Mouse (Mus musculus) testis, postnatal 10 days (tissue): ENCODE data around the gene Cux2.
A peak's percentile ranks its signal among the peaks of the same experiment; 100 is the strongest.

ENCODE experiments used
- DNase-seq: peaks from one replicate; pipeline ENCODE4 v3.0.0; 2021; ENCODE audit warnings: low spot score

Cux2 gene

DNA sequence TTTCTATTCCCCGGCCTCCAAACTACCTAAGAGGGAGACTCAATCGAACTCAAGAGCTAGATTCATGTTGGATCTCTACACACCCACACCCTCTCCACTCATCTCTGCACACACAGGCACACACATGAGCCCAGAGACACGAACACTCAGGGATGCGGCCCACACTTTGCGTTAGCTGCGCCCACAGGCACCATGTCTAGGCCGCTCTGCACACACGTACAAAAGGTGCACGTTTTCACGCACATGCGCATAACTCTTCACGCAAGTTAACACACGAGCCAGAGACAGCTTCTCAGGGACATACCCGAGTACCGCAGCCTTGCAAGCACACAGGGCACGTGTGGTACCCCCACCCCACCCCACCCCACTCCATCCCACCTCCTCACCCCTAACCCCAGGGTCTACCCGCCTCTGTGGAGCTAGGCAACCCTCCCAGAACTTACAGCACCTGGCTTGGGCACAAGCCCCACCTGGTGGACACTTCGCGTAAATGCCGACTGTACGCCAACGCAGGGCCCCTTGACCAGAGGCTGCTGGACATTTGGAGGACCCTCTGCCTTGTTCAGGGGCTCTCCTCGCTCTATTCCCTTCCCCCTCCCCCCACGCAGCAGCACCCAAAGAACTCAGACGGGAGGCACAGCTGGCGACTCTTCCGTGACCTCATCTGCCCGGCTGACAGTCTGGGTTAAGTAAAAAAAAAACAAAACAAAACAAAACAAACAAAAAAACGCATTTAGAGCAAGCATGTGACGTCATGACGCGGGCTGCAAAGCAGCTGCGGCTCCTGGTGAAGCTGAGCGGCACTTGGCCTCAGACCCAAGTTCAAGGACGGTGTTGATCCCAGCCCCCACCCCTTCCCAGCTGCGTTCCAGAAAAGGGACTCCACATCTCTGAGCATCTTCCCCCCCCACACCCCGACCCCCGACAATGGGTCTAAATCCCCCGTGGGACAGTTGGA lies 9.4 kb upstream of the Cux2 start:
- DNase-seq, result peak; percentile 82

DNA sequence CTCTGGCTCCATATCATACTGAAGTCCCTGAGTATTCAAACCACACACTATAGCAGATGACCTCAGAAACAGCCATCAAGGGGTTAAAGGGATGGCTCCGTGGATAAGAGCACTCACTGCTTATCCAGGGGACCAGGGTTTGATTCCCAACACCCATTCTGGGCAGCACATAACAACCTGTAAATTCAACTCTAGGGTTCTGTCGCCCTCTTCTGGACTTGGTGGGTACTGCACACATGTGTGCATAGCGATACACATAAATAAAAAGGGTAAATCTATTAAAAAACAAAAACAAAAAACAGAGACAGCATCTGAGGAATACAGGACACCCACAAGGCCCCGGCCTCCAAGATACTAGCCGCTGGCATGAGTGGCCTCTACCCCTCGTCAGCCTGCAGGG lies 7.7 kb upstream of the Cux2 start:
- DNase-seq, result peak; percentile 64

- DNase-seq, result no peak
Observed at GRCm38 (mm10) chr5:122056557-122056956, 6.7 kb upstream of the Cux2 start.

DNA sequence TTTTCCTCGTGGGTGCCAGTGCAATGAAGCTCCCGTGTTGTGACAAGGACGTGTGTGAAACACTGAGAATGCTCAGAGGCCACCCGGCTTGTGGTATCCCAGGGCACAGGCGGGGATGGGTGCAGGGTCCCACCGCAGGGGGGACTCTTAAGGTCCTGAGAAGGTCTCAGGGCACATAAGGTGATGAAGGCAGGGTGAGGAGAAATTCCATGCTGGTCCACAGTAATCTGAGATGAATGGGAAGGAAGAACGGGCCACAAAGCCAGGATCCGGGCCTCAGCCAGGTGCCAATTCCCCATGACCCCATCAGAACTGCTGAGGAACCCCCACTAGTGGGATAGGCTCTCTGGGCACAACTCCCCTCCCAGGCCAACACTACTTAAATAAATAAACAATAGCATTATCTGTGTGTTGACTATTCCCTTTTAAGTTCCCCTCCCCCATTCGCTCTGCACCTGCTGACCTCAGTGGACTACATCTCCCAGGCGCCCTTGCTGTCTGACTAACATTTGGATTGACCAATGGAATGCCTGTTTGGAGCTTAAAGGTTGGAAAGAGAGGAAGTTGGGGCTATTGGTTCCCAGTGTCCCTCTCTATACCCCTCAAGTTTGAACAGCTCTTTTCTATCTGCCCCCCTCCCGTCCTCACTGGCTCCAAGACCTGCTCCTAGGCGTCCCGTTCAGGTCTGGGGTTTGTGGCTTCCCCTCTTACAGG lies 4.4 kb upstream of the Cux2 start:
- DNase-seq, result peak; percentile 67

- no peak for DNase-seq
Observed at GRCm38 (mm10) chr5:122053587-122053986, 3.7 kb upstream of the Cux2 start.

DNA sequence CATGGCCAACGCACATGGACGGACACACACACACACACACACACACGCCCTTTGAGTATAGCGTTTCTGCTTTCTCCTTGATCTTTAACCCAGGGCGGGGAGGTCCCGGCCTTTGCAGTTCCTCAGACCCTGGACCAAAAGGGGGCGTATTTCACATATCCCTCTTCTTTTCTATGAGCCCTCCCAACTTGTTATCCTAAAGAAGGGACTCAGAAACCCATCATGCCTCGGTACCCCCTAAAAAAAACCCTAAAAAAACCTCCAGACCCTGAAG lies 867 bp upstream of the Cux2 start:
- no peak for DNase-seq

- peak; percentile 83 for DNase-seq
Observed at GRCm38 (mm10) chr5:122049664-122050016, 262 bp downstream of the Cux2 start.

DNA sequence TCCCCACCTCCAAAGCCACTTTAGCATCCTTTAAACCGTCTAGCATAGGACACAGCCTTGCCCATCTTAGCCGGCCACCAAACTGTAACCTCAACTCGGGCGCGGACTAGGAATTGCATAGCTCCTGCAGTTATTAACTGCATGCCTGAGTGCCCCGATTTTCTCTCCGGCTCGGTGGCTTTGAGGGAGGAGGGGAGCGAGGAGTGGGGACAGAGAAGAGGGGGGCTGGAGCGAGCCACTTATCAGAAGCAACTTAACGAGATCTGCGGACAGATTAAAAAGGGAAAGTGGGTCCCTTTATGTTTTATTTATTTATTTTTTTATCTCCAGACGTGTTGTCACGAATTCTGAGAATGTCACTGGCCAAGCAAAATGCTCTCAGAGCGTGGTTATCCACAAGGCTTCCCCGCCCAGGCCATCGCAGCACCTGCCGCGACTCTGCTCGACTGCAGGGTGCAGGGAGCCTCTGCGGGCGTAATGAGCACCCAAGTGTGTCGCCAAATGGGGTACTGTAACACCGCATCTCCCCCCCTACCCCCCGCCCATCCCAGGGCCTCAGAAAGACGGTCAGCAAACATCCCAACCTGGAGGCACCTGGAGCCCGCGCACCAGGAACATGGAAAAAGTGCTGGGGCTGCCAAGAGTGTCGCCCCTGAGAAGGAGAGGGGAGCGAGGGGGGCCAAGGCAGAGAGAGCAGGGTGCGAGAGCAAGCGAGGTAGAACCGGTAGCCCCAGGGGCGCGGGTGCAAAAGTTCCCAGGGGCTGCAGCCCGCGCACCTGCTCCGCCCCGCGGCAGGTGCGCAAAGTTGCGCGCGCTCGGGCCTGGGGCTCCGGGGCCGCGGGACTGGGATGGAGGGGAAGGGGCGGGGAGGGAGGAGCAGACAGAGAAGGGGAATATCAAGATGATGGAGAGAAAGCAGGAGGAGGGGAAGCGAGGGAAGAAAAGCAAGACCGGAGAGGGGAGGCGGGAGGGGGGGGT lies 927 bp downstream of the Cux2 start:
- no peak for DNase-seq

DNA sequence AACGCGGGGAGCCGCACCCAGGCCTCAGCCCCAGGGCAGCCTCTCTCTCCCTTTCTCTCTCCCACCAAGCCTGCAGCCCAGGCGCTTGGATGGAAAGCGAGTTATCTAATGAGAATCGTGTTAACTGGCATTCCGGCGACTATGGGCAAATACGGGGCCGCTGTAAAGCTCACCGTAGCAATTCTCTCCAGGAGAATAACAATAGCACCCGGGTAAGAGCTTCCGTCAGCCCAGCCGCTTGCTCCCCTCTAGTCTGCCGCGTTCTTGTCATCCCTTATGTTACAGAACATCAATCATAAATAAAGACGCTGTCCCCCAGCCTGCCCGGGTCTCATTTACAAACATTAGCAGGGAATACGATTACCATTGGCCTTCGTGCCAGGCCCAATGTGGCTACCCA lies 1.6 kb downstream of the Cux2 start:
- DNase-seq, result no peak

DNA sequence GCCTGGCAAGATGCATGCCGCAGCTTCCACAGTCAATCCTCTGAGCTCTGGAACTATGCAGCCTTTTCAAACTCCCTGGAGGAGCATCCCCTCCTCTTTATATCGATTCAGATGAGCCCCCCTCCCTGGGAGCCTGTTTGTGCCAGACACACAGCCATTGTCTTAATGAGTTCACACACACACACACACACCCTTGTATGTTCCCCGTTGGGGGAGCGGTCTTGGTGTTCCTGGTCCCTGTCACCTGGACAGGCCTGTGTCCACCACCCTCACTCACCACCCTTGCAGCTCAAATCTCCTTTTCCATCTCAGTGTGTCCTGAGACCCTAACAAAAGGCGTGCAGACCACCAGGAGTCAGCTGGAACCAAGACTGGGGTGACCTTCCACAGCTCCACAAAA lies 2.1 kb downstream of the Cux2 start:
- no peak for DNase-seq

GRCm38 (mm10) chr5:122043567-122043966 lies 6.3 kb downstream of the Cux2 start:
- no peak for DNase-seq

DNA sequence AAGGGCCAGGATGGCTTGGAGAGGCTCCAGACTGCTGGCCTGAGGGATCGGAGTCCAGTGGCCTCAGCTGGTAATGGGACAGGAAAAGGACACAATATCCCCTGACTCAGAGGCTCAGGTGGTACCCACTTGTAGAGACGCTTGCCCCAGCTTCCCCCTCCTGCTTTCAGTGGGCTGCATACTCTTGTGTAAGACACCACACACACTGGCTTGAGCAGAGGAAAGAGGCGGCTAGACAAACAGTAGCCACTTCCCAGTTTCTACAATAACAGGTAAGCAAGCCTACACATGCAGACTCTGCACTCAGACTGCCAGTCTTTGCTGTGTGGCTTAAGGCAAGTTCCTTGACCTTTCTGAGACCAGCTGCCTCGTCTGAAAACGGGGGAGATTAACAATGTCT lies 14.6 kb downstream of the Cux2 start:
- DNase-seq, result no peak

DNA sequence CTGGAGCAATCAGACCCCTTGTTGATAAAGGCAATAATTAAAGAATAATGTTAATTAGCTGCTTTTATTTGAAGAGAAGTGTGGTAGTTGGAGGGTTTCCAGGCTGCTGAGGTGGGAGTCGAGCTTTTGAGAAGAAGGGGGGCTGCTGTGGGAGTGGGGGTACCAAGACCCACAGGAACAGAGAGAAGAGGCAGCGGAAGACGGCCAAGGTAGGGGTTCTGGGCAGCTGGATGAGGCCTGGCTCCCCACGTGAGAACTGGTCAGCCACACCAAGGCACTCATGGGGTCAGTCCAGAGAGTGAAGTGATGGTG lies 16.8 kb downstream of the Cux2 start:
- no peak for DNase-seq

- no peak for DNase-seq
Observed at GRCm38 (mm10) chr5:122032471-122033166, 17.3 kb downstream of the Cux2 start.

GRCm38 (mm10) chr5:122031146-122031545 lies 18.8 kb downstream of the Cux2 start:
- DNase-seq, result no peak

- DNase-seq, result no peak
Observed at GRCm38 (mm10) chr5:122030640-122031039, 19.3 kb downstream of the Cux2 start.

DNA sequence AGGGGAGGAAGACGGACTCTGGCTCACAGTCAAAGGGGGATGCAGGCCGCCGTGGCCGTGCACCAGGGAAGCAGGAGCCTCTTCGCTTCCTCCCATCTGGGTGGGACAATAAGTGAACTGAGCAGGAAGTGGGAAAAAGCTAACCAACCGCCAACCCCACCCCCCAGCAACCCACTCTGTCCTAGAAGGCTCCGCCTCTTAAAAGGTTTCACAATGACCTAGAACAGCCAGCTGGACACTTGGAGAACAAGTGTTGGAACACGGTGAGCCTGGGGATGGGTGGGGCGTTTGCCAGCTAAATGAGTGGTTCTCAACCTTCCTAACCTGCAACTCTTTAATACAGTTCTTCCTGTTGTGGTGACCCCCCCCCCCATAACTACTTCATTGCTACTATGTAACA lies 23.1 kb downstream of the Cux2 start:
- DNase-seq, result no peak

DNA sequence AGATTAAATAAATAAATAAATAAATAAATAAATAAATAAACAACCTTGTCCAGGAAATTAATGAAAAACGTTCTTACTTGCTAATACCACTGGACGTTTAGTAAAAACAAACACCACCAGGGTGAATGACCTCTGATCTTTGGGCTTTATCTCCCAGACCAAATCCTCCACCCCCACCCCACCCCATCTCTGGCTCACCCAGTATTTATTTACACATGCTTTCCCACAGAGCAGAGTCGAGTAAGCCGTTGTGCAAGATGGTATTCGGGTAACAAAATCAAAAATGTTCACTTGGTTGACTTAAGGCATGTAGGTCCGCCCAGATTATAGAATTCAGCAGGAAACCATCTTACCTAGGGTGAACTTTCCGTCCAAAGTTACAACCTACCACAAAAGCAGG lies 23.6 kb downstream of the Cux2 start:
- DNase-seq, result no peak

DNA sequence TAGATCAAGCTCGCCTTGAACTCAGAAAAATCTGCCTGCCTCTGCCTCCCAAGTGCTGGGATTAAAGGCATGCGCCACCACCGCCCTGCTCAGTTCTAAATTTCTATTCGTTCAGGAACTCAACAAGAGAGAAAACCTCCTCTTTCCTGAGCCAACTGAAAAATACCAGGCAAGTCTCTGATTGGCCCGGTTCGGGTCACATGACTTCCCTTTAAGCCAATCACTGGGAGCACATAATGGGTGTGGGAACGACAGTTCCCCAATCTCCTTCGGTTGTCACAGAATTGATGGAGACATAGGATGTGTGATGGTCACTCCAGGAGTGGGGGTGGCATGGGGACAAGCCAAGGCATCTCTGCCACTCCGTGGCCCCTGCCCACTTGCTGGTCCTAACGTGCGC lies 24.8 kb downstream of the Cux2 start:
- no peak for DNase-seq

- DNase-seq, result no peak
Observed at GRCm38 (mm10) chr5:122019288-122019687, 30.6 kb downstream of the Cux2 start.

- no peak for DNase-seq
Observed at GRCm38 (mm10) chr5:122017778-122018177, 32.1 kb downstream of the Cux2 start.

GRCm38 (mm10) chr5:122017269-122017668 lies 32.6 kb downstream of the Cux2 start:
- no peak for DNase-seq
